Mouse (Mus musculus) megakaryocyte, embryonic 14.5 days (primary cell): ENCODE results near the gene Rnf217. TPM values are rescaled to one million over a fixed set of nuclear protein-coding genes. Genes with fewer than 3 reads are reported as not detected.

ENCODE experiments used
- H3K27me3 ChIP-seq: replicated peaks from 2 replicates; pipeline ENCODE3; 2012; ENCODE audit warnings: inconsistent platforms
- H3K36me3 ChIP-seq: replicated peaks from 2 replicates; pipeline ENCODE3; 2012; ENCODE audit warnings: low read length, inconsistent platforms, mixed read lengths
- H3K4me1 ChIP-seq: 2 replicates; pipeline ENCODE4 v1.6.1; 2012; ENCODE audit warnings: inconsistent platforms
- H3K4me3 ChIP-seq: replicated peaks from 2 replicates; pipeline ENCODE3; 2012; ENCODE audit warnings: moderate library complexity, mild to moderate bottlenecking, inconsistent platforms
- H3K9me3 ChIP-seq: 2 replicates; pipeline ENCODE4 v1.6.1; 2012; ENCODE audit warnings: inconsistent platforms
- FLI1 ChIP-seq: IDR thresholded peaks from 2 replicates; pipeline ENCODE4 v1.6.1; 2012; ENCODE audit warnings: low read length, inconsistent platforms, mixed read lengths
- GATA1 ChIP-seq: IDR thresholded peaks from 3 replicates; pipeline ENCODE4 v1.6.1; 2012; ENCODE audit warnings: mixed read lengths, low read length, inconsistent platforms, borderline replicate concordance
- polyA plus RNA-seq: library from polyadenylated mRNA; stranded (reverse); fragments of >175 nt; gene quantifications from 2 replicates; pipeline ENCODE4 v1.2.3, GENCODE M21; 2012; ENCODE audit warnings: low replicate concordance; ENCODE audit not compliant: insufficient read depth

Gene Rnf217
- polyA plus RNA-seq, 1 experiment, result 0.91 TPM

DNA sequence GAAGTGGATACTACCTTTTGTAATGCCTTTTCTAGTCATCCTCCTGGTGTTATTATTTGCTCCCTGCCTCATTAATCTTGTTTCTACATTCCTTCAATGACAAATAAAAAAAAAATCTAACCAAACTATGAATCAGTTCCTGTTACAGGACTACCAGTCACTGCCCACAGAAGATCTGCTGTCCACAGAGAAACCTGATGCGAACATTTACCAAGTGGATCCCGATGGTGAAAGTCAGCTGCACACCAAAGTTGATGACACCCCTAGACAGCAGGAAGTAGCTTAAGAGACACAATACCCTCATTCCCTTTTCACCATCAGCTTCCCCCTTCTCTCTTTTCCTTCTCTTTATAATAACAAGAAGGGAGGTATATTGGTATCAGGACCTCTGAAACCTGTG is 145.9 kb downstream of the Rnf217 start:
- Histone ChIP-seq H3K4me1 (peaks cover 3% of the 10 kb centered on the region; the same call in 1 of the 2 replicates), H3K9me3 (peaks cover 12% of the 10 kb centered on the region), H3K4me3 (no peak overlapping the region), H3K27me3 (no peaks in the 10 kb centered on the region), H3K36me3 (no peaks in the 10 kb centered on the region)
- no peak for TF ChIP-seq GATA1
- no peak for TF ChIP-seq FLI1

DNA sequence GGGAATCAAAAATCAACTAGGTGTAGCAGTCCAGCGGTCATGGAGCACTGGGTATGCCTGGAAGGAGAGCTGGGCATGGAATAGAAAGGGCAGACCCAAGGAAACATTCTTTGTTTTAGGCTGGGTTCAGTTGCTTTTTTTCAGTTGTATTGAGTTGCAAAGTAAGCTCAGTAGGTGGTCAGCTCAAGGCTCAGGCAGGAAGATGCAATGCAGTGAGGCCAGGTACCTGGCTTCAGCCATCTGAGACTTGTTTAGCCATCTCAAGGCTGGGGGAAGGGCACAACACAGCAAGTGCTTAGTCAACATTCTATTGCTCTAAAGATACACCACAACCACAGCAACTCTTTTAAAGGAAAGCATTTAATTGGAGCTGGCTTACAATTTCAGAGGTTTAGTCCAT is 152.2 kb downstream of the Rnf217 start:
- TF ChIP-seq FLI1, result no peak
- no peak for TF ChIP-seq GATA1
- no peaks in the 10 kb centered on the region for H3K27me3 ChIP-seq
- H3K4me1 ChIP-seq, result no peaks in the 10 kb centered on the region
- peaks cover 9% of the 10 kb centered on the region for H3K9me3 ChIP-seq
- H3K4me3 ChIP-seq, result no peak overlapping the region
- H3K36me3 ChIP-seq, result no peaks in the 10 kb centered on the region

DNA sequence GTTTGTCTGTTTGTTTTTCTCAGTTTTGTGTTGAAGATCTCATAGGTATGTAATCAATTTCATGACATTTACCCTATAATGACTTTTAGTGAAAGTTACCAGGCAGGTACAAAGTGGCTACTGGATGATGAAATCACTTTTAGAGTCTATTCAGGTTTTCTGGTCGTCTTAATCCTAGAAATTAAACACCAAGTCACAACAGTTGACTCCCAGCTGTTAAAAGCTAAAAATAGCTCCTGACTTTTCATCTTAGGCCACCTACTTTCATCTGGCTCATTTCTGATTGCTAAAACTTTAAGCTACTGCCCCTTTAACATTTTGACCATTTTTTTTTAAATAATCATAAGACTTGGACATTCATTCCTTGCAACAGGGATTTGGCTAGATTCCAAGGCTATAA is 161.9 kb downstream of the Rnf217 start:
- no peaks in the 10 kb centered on the region for H3K9me3 ChIP-seq
- H3K36me3 ChIP-seq, result no peaks in the 10 kb centered on the region
- no peak overlapping the region for H3K4me3 ChIP-seq
- no peak for TF ChIP-seq GATA1
- no peak for TF ChIP-seq FLI1
- peaks cover 11% of the 10 kb centered on the region for H3K4me1 ChIP-seq
- peaks cover 19% of the 10 kb centered on the region for H3K27me3 ChIP-seq

DNA sequence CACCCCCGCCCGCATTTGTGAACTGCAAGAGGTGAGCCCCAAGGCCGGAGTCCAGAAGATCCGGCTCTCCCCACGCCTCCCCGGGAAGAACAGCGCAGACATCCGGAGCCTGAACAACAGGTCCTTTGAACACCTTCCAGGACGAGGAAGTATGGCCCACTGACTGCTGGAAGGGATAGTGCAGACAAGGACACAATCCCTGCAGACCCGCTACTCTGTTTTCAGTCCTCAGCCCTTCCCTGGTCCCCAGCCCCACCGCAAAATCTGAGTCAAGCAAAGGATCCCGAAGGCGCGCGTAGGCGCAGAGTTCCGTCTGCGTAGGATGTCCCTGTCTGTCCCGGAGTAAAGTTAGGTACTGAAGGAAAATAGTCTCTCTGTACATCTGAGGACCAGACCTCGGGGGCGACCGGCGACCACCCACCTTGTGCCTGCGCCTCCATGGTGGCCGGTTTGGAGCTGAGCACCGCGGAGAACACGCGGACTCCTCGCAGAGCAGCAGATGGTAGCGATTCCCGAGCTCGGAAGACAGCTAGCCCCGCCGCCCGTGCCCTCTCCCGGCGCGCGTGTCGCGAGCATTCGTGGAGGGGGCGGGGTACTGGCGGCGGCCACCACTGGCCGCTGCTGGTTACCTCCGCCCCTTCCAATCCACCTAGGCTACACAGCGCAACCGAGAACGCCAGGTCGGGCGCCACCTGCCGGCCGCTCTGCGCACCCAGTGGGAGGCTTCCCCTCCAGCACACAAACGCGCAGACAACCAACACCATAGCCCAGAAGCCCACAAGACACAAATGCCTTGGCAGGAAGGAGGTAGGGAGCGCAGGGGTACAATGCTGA is 163.5 kb downstream of the Rnf217 start, which contains the start of gene Tpd52l1:
Tpd52l1 (minus strand) TSS at position 668 of the 834 bp plus-strand sequence.
- Histone ChIP-seq H3K9me3 (no peaks in the 10 kb centered on the region), H3K27me3 (peaks cover 19% of the 10 kb centered on the region), H3K36me3 (no peaks in the 10 kb centered on the region), H3K4me3 (peak within 1 kb of the TSS; percentile 91), H3K4me1 (peaks cover 11% of the 10 kb centered on the region)
- TF ChIP-seq FLI1, result no peak
- no peak for TF ChIP-seq GATA1

DNA sequence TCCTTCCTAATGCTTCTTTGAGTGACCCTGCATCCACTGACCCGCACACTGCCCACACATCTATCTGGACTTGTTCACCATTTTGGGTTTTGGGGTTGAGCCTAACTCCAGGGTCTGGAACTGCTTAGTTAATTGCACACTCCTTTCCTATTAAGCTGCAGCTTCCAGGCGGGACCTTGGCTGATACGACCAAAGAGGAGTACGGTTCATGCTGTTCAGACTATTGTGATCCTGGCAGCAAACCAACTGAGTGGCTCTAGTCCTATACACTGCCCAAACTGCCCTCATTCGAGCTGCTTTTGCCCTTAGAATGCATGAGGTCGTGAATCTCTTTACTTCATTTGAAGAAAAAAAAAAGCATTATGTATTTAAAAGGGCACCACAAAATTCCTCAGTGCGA is 164.8 kb downstream of the Rnf217 start:
- peaks cover 19% of the 10 kb centered on the region for H3K27me3 ChIP-seq
- no peak overlapping the region for H3K4me3 ChIP-seq
- peaks cover 11% of the 10 kb centered on the region for H3K4me1 ChIP-seq
- H3K9me3 ChIP-seq, result no peaks in the 10 kb centered on the region
- H3K36me3 ChIP-seq, result no peaks in the 10 kb centered on the region
- no peak for TF ChIP-seq FLI1

Other genes starting within 250 kb of the Rnf217 start
- not detected in 2 replicates for gene Tpd52l1, start 163.2 kb downstream of the Rnf217 start, polyA plus RNA-seq